Mouse (Mus musculus): ENCODE results near the gene Tsacc. TPM values are rescaled to one million over a fixed set of nuclear protein-coding genes. Genes with fewer than 3 reads are reported as not detected.
A peak's percentile ranks its signal among the peaks of the same experiment; 100 is the strongest.

Gene Tsacc
- total RNA-seq, 1 experiment from 2014 or later, result not detected

- peak; percentile 49; the same call in 1 of the 2 replicates for ATAC-seq (replicated peaks; ENCODE audit: insufficient number of reproducible peaks, low FRiP score, low TSS enrichment, poor library complexity, severe bottlenecking)
Observed at GRCm38 (mm10) chr3:88245811-88246210, 51.0 kb downstream of the Tsacc start.

GRCm38 (mm10) chr3:88244071-88244470, 52.7 kb downstream of the Tsacc start:
- peak; percentile 40; the same call in 1 of the 2 replicates for ATAC-seq (replicated peaks; ENCODE audit: insufficient number of reproducible peaks, low FRiP score, low TSS enrichment, poor library complexity, severe bottlenecking)

- peak; percentile 52; the same call in 1 of the 2 replicates for ATAC-seq (replicated peaks; ENCODE audit: insufficient number of reproducible peaks, low FRiP score, low TSS enrichment, poor library complexity, severe bottlenecking)
Observed at GRCm38 (mm10) chr3:88242531-88242930, 54.3 kb downstream of the Tsacc start.

- ATAC-seq (replicated peaks; ENCODE audit: insufficient number of reproducible peaks, low FRiP score, low TSS enrichment, poor library complexity, severe bottlenecking), result no peak
Observed at GRCm38 (mm10) chr3:88241045-88241786, 55.6 kb downstream of the Tsacc start.

GRCm38 (mm10) chr3:88239446-88239845, 57.4 kb downstream of the Tsacc start:
- no peak for ATAC-seq (replicated peaks; ENCODE audit: insufficient number of reproducible peaks, low FRiP score, low TSS enrichment, poor library complexity, severe bottlenecking)

- no peak for ATAC-seq (replicated peaks; ENCODE audit: insufficient number of reproducible peaks, low FRiP score, low TSS enrichment, poor library complexity, severe bottlenecking)
Observed at GRCm38 (mm10) chr3:88238866-88239391, 57.9 kb downstream of the Tsacc start.

- ATAC-seq (replicated peaks; ENCODE audit: insufficient number of reproducible peaks, low FRiP score, low TSS enrichment, poor library complexity, severe bottlenecking), result no peak
Observed at GRCm38 (mm10) chr3:88237556-88238194, 59.1 kb downstream of the Tsacc start.

GRCm38 (mm10) chr3:88237161-88237555, 59.6 kb downstream of the Tsacc start:
- no peak for ATAC-seq (replicated peaks; ENCODE audit: insufficient number of reproducible peaks, low FRiP score, low TSS enrichment, poor library complexity, severe bottlenecking)

- no peak for ATAC-seq (replicated peaks; ENCODE audit: insufficient number of reproducible peaks, low FRiP score, low TSS enrichment, poor library complexity, severe bottlenecking)
Observed at GRCm38 (mm10) chr3:88235616-88236015, 61.2 kb downstream of the Tsacc start.

- ATAC-seq (replicated peaks; ENCODE audit: insufficient number of reproducible peaks, low FRiP score, low TSS enrichment, poor library complexity, severe bottlenecking), result no peak
Observed at GRCm38 (mm10) chr3:88235216-88235615, 61.6 kb downstream of the Tsacc start.

- ATAC-seq (replicated peaks; ENCODE audit: insufficient number of reproducible peaks, low FRiP score, low TSS enrichment, poor library complexity, severe bottlenecking), result no peak
Observed at GRCm38 (mm10) chr3:88234041-88234440, 62.8 kb downstream of the Tsacc start.

GRCm38 (mm10) chr3:88232851-88233649, 63.7 kb downstream of the Tsacc start:
- ATAC-seq (replicated peaks; ENCODE audit: insufficient number of reproducible peaks, low FRiP score, low TSS enrichment, poor library complexity, severe bottlenecking), result no peak

Other genes starting within 250 kb of the Tsacc start
- gene Naxe, start 238.5 kb downstream of the Tsacc start, total RNA-seq (2017), result 15.7 to 28.8 TPM (median 19.1 TPM) in 3 replicates
- gene Ttc24, start 218.7 kb downstream of the Tsacc start, total RNA-seq (2017), result not detected in 3 replicates
- gene Iqgap3, start 215.0 kb downstream of the Tsacc start, total RNA-seq (2017), result not detected in 3 replicates
- 94.8 to 111 TPM (median 99.0 TPM) in 3 replicates for gene Mef2d, start 154.6 kb downstream of the Tsacc start, total RNA-seq (2017)
- gene Rhbg, start 42.3 kb downstream of the Tsacc start, total RNA-seq (2017), result not detected in 3 replicates
- 0.43 TPM in 1 of 3 replicates, not detected in the others for gene Gm38392, start 9.8 kb downstream of the Tsacc start, total RNA-seq (2017)
- 95.0 to 123 TPM (median 105 TPM) in 3 replicates for gene Cct3, start 117 bp upstream of the Tsacc start, total RNA-seq (2017)
- 12.1 to 34.5 TPM (median 17.5 TPM) in 3 replicates for gene Glmp, start 28.0 kb upstream of the Tsacc start, total RNA-seq (2017)
- gene Tmem79, start 39.1 kb upstream of the Tsacc start, total RNA-seq (2017), result 0.49 to 1.8 TPM in 2 of 3 replicates, not detected in the other
- 40.5 to 64.7 TPM (median 48.7 TPM) in 3 replicates for gene Smg5, start 39.3 kb upstream of the Tsacc start, total RNA-seq (2017)
- gene Paqr6, start 67.6 kb upstream of the Tsacc start, total RNA-seq (2017), result 1.6 TPM in 1 of 3 replicates, not detected in the others
- gene Bglap3, start 75.7 kb upstream of the Tsacc start, total RNA-seq (2017), result not detected in 3 replicates
- not detected in 3 replicates for gene Bglap2, start 81.7 kb upstream of the Tsacc start, total RNA-seq (2017)
- gene Bglap, start 87.5 kb upstream of the Tsacc start, total RNA-seq (2017), result not detected in 3 replicates
- 14.2 to 29.8 TPM (median 14.4 TPM) in 3 replicates for gene Pmf1, start 113.3 kb upstream of the Tsacc start, total RNA-seq (2017)
- 11.4 to 19.2 TPM (median 15.5 TPM) in 3 replicates for gene Slc25a44, start 128.1 kb upstream of the Tsacc start, total RNA-seq (2017)
- 41.3 to 161 TPM (median 62.1 TPM) in 3 replicates for gene Sema4a, start 164.2 kb upstream of the Tsacc start, total RNA-seq (2017)
- gene Lmna, start 213.0 kb upstream of the Tsacc start, total RNA-seq (2017), result 28.1 to 43.4 TPM (median 40.8 TPM) in 3 replicates
- 0.19 to 0.39 TPM in 2 of 3 replicates, not detected in the other for gene Mex3a, start 235.4 kb upstream of the Tsacc start, total RNA-seq (2017)

All from monocyte, adult 5-6 weeks (primary cell).